Mouse (Mus musculus) right cerebral cortex, postnatal 10 days (tissue): ENCODE measurements around the gene Ntrk3.

Experiments
- DNase-seq, 2 experiments: peaks; one replicate each; pipeline ENCODE4 v3.0.0; 2021; ENCODE audit warnings: low spot score in 2 of 2

Gene Ntrk3

GRCm38 (mm10) chr7:78221668-78222067 is 516.1 kb downstream of the Ntrk3 start:
- no peak for DNase-seq

- DNase-seq = no peak
These were observed 516.9 kb downstream of the Ntrk3 start for GRCm38 (mm10) chr7:78220949-78221348.

- DNase-seq = peak; percentile 86 to 89
These were observed 546.7 kb downstream of the Ntrk3 start for GRCm38 (mm10) chr7:78190931-78191653.

DNA sequence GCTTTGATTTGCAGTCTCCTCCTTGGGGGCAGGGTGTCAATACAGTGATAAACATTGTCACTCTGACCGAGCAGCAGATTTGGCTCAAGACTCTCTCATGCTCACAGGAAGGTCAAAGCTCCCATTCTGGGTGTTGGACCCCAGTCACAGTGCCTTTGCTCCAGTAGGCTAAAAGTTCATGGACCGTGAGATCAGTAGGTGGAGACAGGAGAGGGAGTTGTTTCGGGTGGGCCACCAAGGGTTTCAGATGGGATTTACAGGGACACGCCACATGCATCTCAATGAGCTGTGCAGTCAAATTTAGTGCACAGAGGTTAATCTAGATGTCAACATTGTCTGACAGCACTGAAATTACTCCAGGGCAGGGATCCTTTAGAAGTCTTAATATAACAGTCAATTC is 552.2 kb downstream of the Ntrk3 start:
- DNase-seq = no peak

DNA sequence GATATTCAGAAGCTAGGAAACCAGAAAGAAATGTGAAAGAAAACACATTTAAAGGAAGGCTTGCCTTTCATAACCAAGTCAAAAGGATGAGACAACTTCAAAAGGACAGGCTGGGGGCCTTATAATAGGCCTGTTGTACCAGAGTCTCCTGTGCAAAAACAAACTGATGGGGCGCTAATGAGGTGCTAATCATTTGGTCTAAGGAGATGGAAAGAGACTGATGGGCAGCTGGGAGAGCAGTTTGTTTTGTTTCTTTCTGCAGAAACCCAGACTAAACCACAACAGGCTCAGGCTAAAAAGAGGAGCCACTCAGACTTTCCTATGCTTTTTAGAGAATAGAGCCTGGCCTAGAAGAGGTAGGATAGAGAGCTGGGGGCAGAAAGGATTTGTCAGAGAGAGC is 554.4 kb downstream of the Ntrk3 start:
- DNase-seq = no peak

GRCm38 (mm10) chr7:78179996-78180665 is 557.7 kb downstream of the Ntrk3 start:
- DNase-seq = no peak

DNA sequence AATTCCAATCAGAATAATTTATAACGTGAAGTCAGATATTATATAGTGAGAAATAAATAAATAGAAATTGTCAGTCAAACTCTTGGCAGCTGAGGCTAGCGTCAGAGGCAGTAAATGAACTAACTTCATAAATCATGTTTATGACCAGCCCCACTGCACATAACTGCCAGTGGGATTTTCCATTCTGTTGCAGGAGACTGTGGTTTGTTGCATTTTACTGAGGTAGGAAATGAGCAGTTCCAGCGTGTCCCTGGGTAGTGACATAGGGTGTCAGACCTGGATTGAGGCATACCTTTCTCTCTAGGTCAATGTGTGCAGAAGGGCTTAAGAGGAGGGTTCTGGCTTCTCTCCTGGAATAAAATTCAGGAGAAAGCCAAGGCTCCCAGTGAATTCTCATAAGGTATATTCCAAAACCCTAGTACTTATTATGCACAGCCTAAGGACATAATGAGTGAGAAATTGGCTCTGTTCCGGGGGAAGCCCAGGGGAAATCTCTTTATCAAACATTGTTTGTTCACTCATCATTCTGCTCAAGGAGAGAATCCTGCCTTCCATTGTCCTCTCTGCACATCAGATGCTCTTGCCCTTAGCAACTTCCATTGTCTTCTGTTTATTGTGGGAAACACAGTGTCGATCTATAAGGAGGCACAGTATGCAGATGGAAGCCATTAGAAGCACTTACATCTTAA is 565.4 kb downstream of the Ntrk3 start:
- no peak for DNase-seq

DNA sequence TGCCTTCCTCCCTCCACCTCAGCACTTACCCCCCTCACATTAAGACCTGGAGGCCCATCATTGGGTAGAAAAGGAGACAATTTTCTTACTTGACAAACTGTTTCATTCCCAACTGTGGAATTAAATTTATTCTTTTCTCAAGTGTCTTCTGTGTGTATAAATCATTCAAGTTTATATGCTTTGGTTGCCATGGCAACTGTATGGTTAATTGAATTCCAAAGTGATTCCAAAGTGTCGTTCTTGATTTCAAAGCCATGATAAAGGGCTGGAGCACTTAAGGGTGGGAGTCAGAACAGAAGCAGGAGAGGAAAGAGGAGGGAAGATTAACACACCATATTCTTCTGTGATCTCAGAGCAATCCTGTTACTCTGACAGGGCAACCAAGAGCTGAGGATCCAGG is 572.3 kb downstream of the Ntrk3 start:
- DNase-seq = no peak

GRCm38 (mm10) chr7:78157946-78158345 is 579.9 kb downstream of the Ntrk3 start:
- no peak for DNase-seq

DNA sequence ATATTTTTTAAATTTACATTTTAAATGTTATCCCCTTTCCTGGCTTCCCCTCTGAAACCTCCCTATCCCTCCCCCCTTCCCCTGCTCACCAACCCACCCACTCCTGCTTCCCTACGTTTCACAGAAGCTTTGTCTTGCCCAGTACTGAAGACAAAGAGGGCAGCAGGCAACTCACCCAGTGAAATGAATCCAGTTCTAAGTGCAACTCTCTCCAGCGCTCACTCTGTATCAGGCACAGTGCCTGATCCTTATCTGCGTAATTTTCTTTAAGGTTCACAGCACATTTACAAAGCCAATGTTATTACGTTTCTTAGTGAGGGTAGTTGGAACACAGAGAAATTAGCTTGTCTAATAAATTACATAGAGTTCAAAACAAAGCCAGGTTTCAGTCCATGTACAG is 592.6 kb downstream of the Ntrk3 start:
- no peak for DNase-seq

DNA sequence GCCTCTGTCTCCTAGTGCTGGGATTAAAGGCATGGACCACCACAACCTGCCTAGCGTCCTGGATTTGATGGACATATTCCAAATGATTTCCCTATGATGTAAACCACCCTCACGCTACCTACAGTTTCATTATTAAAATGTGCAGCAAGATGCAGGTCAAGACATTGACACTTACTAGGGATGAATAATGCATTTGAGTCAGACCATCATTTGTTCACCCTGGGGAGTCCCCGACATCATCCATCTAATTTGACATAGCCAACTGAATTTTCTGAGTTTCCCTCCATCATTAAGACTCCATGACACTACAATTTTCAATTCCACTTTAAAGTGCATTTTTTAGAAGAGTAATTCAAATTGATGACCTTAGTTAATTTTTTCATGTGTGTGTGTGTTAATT is 593.0 kb downstream of the Ntrk3 start:
- no peak for DNase-seq

- DNase-seq = no peak
These were observed 607.8 kb downstream of the Ntrk3 start for GRCm38 (mm10) chr7:78129966-78130365.
